Mouse (Mus musculus) kidney, embryonic 16.5 days (tissue): ENCODE results near the gene Acot11. TPM values are rescaled to one million over a fixed set of nuclear protein-coding genes. Genes with fewer than 3 reads are reported as not detected.
A peak's percentile ranks its signal among the peaks of the same experiment; 100 is the strongest.
"Not testable (repeated sequence)": the region's sequence is repeated elsewhere in the genome, so short reads cannot be mapped to it uniquely, and the experiment has no call there.

ENCODE experiments used
- ATAC-seq: fragments of 200-750 bp; cut with Nextera tagmentation; 2 replicates; pipeline ENCODE4 v1.8.0; 2017; ENCODE audit warnings: moderate TSS enrichment; ENCODE audit not compliant: low FRiP score, low TSS enrichment
- H3K27ac ChIP-seq: fragments of 300-500 bp; sonication (generic); 2 replicates; pipeline ENCODE4 v1.5.1; 2014; ENCODE audit warnings: low read length
- H3K27me3 ChIP-seq: fragments of 300-500 bp; sonication (generic); 2 replicates; pipeline ENCODE4 v1.6.1; 2014; ENCODE audit warnings: low read length, control low read depth, mixed read lengths; ENCODE audit not compliant: insufficient read depth
- H3K36me3 ChIP-seq: fragments of 300-500 bp; sonication (generic); 2 replicates; pipeline ENCODE4 v1.6.1; 2014; ENCODE audit warnings: low read length, control low read depth, mixed read lengths; ENCODE audit not compliant: insufficient read depth
- H3K4me1 ChIP-seq: fragments of 300-500 bp; sonication (generic); 2 replicates; pipeline ENCODE4 v1.6.1; 2014; ENCODE audit warnings: low read length, control low read depth, mixed read lengths; ENCODE audit not compliant: insufficient read depth
- H3K4me2 ChIP-seq: fragments of 300-500 bp; sonication (generic); replicated peaks from 2 replicates; pipeline ENCODE4 v1.6.1; 2014; ENCODE audit warnings: low read depth, low read length
- H3K4me3 ChIP-seq: fragments of 300-500 bp; sonication (generic); 2 replicates; pipeline ENCODE4 v1.5.1; 2014; ENCODE audit warnings: mild to moderate bottlenecking, low read length
- H3K9ac ChIP-seq: fragments of 300-500 bp; sonication (generic); replicated peaks from 2 replicates; pipeline ENCODE4 v1.6.1; 2014; ENCODE audit warnings: low read length
- H3K9me3 ChIP-seq: fragments of 300-500 bp; sonication (generic); 2 replicates; pipeline ENCODE4 v1.6.1; 2016; ENCODE audit warnings: low read length, control low read depth
- WGBS: fragments of 180-500 bp; shearing (Covaris S2); extraction: QIAGEN DNeasy Blood & Tissue Kit; methylation state at CpG from one replicate; pipeline ENCODE4 v1.1.7; 2014; 5-methylcytosine and 5-hydroxymethylcytosine counted together
- polyA plus RNA-seq: library from polyadenylated mRNA; unstranded; fragments of >200 nt; fragmentation: Nextera tagmentation; extraction: Ambion mirVana; gene quantifications from 2 replicates; pipeline ENCODE4 v1.2.1, GENCODE M21; 2015

The Acot11 gene
- polyA plus RNA-seq, 1 experiment from 2014 or later: 2.9 TPM

- no peak for ATAC-seq
- WGBS: 88% methylated on average over 6 of the region's 6 CpGs
- no peaks in the 10 kb centered on the region for H3K27me3 ChIP-seq
- H3K9me3 ChIP-seq: no peaks in the 10 kb centered on the region
- H3K36me3 ChIP-seq: no peaks in the 10 kb centered on the region
- no peak overlapping the region for H3K9ac ChIP-seq
- H3K27ac ChIP-seq: no peak overlapping the region
- no peak overlapping the region for H3K4me2 ChIP-seq
- H3K4me3 ChIP-seq: no peak overlapping the region
- H3K4me1 ChIP-seq: no peaks in the 10 kb centered on the region
Measured at GRCm38 (mm10) chr4:106751726-106752125, 53.1 kb downstream of the Acot11 start.

GRCm38 (mm10) chr4:106749699-106750098 lies 55.1 kb downstream of the Acot11 start:
- Histone ChIP-seq H3K36me3 (no peaks in the 10 kb centered on the region), H3K4me2 (peak overlapping the region; percentile 32), H3K9ac (0 out of 2 replicates have a peak overlapping the region, but pooled peaks have one; percentile 10), H3K9me3 (no peaks in the 10 kb centered on the region), H3K4me1 (no peaks in the 10 kb centered on the region), H3K27ac (no peak overlapping the region), H3K4me3 (0 out of 2 replicates have a peak overlapping the region, but pooled peaks have one; percentile 8), H3K27me3 (no peaks in the 10 kb centered on the region)
- peak; percentile 75 for ATAC-seq
- WGBS: 3% methylated on average over 7 of the region's 7 CpGs

DNA sequence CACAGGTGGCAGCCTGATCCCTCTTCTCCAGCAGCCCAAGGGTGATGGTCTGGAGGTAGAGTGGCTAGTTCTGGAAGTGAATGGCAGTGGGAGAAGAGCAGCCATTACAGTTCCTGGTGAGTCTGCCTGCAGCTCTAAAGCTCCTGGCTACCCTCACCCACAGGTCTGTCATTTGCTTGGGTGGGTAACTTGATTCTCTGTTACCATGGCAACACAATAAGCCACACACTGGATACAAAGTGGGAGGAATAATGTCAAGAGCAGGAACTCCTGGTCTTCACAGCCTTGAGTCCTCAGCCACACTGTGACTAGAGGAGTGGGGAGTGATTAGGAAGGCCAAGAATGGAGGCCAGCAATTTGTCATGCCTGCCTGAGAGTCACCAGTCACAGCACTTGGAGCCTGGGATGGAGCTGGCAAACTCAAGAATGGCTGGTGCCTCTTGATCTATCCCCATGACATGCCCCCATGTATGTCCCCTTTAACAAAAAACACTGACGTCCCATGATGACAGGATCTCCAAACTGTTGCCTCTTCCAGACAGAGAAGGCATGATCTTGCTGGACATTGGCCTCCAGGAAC lies 57.7 kb downstream of the Acot11 start:
- no peak overlapping the region for H3K27ac ChIP-seq
- H3K9me3 ChIP-seq: no peaks in the 10 kb centered on the region
- H3K4me3 ChIP-seq: no peak overlapping the region
- 82% methylated on average over 1 of the region's 1 CpGs for WGBS
- no peaks in the 10 kb centered on the region for H3K4me1 ChIP-seq
- H3K36me3 ChIP-seq: no peaks in the 10 kb centered on the region
- H3K27me3 ChIP-seq: no peaks in the 10 kb centered on the region
- no peak for ATAC-seq
- no peak overlapping the region for H3K4me2 ChIP-seq
- no peak overlapping the region for H3K9ac ChIP-seq

DNA sequence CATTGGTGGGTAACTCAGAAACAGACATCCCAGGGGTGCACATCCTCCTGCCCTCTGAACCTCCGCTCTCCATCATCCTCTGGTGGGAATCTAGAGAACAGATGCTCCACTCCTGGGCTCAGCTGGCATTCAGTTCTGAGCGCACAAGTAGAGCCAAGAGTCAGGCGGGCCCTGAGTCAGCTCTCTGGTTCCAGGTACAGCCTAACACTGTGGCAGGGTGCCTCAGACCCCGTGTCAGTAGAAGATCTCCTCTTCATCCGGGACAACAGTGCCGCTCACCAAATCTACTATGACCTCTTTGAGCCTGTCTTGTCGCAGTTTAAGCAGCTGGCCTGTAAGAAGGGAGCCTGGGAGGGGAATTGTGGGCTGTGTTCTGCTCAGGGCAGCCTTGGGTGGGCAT lies 58.9 kb downstream of the Acot11 start:
- Histone ChIP-seq H3K4me2 (no peak overlapping the region), H3K4me1 (no peaks in the 10 kb centered on the region), H3K27ac (no peak overlapping the region), H3K9me3 (no peaks in the 10 kb centered on the region), H3K4me3 (no peak overlapping the region), H3K9ac (no peak overlapping the region), H3K36me3 (no peaks in the 10 kb centered on the region), H3K27me3 (no peaks in the 10 kb centered on the region)
- ATAC-seq: no peak
- WGBS: 80% methylated on average over 7 of the region's 7 CpGs

- H3K9ac ChIP-seq: no peak overlapping the region
- H3K9me3 ChIP-seq: no peaks in the 10 kb centered on the region
- H3K4me1 ChIP-seq: peaks cover 16% of the 10 kb centered on the region
- no peaks in the 10 kb centered on the region for H3K27me3 ChIP-seq
- 64% methylated on average over 3 of the region's 3 CpGs for WGBS
- no peak overlapping the region for H3K4me2 ChIP-seq
- no peak overlapping the region for H3K4me3 ChIP-seq
- H3K27ac ChIP-seq: peak overlapping the region; percentile 46; the same call in 1 of the 2 replicates
- ATAC-seq: peak; percentile 25; the same call in 1 of the 2 replicates
- H3K36me3 ChIP-seq: no peaks in the 10 kb centered on the region
Measured at GRCm38 (mm10) chr4:106737904-106738303, 66.9 kb downstream of the Acot11 start.

- not testable (repeated sequence) for H3K36me3 ChIP-seq, H3K27ac ChIP-seq, H3K4me3 ChIP-seq, H3K4me2 ChIP-seq, ATAC-seq, H3K9ac ChIP-seq, H3K9me3 ChIP-seq, H3K27me3 ChIP-seq
- 80% methylated on average over 1 of the region's 1 CpGs for WGBS
- peaks cover 17% of the 10 kb centered on the region for H3K4me1 ChIP-seq
Measured at GRCm38 (mm10) chr4:106736884-106737283, 67.9 kb downstream of the Acot11 start.

DNA sequence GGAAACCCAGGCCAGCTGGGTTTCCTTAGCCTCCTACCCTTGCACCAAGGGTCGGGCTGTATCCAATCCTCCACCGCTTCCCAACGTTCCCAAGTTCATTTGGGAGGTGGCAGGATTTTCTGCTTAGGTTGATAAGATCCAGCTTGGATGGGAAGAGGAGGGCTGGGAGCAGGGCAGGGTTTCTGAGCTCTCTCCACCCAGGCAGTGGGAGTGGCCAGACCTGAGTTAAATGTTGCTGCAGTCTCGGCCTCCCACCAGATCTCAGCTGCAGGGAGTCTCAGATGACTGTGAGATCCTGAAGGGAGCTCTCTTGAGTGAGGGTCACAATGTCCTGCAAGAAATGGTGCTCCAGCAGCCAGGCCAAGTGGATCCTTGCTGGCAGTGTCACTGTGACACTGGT lies 71.2 kb downstream of the Acot11 start, which contains the start of gene Fam151a:
Gene Fam151a, plus strand, starts transcription at position 254 of the 400 bp plus-strand sequence.
- H3K9ac ChIP-seq: no peak within 1 kb of the TSS

GRCm38 (mm10) chr4:106730814-106731213 lies 74.0 kb downstream of the Acot11 start, which contains the start of gene Mroh7:
Gene Mroh7 (minus strand): TSS chr4:106730925.
- Histone ChIP-seq H3K27ac (no peak within 1 kb of the TSS), H3K36me3 (no peaks in the 10 kb centered on the region), H3K27me3 (no peaks in the 10 kb centered on the region), H3K9me3 (no peaks in the 10 kb centered on the region), H3K4me3 (no peak within 1 kb of the TSS), H3K4me2 (no peak within 1 kb of the TSS), H3K4me1 (peaks cover 11% of the 10 kb centered on the region), H3K9ac (no peak within 1 kb of the TSS)
- WGBS: 75% methylated on average over 7 of the region's 7 CpGs
- no peak for ATAC-seq

More for the DNA sequence above, 71.2 kb downstream of the Acot11 start, which contains the start of gene Fam151a:
- 28% methylated on average over 4 of the region's 4 CpGs for WGBS
- no peaks in the 10 kb centered on the region for H3K9me3 ChIP-seq
- H3K36me3 ChIP-seq: no peaks in the 10 kb centered on the region
- ATAC-seq: peak; percentile 75
- H3K4me3 ChIP-seq: no peak within 1 kb of the TSS
- H3K27me3 ChIP-seq: no peaks in the 10 kb centered on the region
- peak within 1 kb of the TSS; percentile 28; the same call in 1 of the 2 replicates for H3K27ac ChIP-seq
- H3K4me2 ChIP-seq: no peak within 1 kb of the TSS
- H3K4me1 ChIP-seq: peaks cover 17% of the 10 kb centered on the region

DNA sequence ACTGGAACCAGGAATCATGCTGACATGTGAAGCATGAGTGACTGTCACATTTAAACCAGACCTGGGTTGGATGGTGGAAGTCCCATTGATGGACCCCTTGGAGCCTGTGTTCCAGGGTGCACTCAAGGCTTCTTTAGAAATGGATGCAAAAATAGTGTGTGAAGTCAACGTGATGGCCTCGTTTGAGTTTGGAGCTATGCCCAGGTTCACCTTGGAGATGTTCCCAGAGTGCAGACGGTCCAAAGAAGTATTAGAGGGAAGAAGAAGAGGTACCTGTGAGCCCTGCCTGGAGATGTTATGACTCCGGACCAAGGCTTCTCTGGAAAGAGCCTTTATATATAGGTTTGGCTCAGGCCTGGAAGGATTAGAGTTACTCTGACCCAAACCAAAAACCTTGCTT lies 84.2 kb downstream of the Acot11 start:
- H3K9me3 ChIP-seq: no peaks in the 10 kb centered on the region
- H3K27ac ChIP-seq: no peak overlapping the region
- H3K9ac ChIP-seq: no peak overlapping the region
- no peak overlapping the region for H3K4me2 ChIP-seq
- no peaks in the 10 kb centered on the region for H3K36me3 ChIP-seq
- 87% methylated on average over 4 of the region's 4 CpGs for WGBS
- no peak overlapping the region for H3K4me3 ChIP-seq
- ATAC-seq: no peak
- no peaks in the 10 kb centered on the region for H3K4me1 ChIP-seq
- H3K27me3 ChIP-seq: no peaks in the 10 kb centered on the region

DNA sequence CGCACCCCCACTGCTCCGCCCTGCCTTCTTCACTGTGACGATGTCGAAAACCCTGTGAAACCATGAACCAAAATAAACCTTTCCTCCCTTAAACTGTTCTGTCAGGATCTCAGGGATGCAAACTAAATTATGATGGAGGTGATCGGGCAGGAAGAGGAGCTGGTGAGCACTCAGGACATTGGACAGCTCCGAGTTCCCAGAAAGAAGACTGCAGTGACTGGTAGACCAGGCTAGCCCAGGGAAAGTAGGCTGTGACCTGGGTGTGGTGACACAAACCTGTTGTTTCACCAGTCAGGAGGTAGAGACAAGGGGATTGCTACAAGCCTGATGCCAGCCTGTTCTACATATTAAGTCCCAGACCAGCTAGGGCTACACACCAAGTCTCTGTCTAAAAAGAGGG lies 91.2 kb downstream of the Acot11 start:
- no peak overlapping the region for H3K27ac ChIP-seq
- ATAC-seq: no peak

More for the DNA sequence above, 91.2 kb downstream of the Acot11 start:
- Histone ChIP-seq H3K9me3 (no peaks in the 10 kb centered on the region), H3K27me3 (no peaks in the 10 kb centered on the region), H3K4me2 (no peak overlapping the region), H3K36me3 (no peaks in the 10 kb centered on the region), H3K4me1 (no peaks in the 10 kb centered on the region), H3K4me3 (no peak overlapping the region), H3K9ac (no peak overlapping the region)
- 87% methylated on average over 6 of the region's 6 CpGs for WGBS
